In the genomic region with DNA sequence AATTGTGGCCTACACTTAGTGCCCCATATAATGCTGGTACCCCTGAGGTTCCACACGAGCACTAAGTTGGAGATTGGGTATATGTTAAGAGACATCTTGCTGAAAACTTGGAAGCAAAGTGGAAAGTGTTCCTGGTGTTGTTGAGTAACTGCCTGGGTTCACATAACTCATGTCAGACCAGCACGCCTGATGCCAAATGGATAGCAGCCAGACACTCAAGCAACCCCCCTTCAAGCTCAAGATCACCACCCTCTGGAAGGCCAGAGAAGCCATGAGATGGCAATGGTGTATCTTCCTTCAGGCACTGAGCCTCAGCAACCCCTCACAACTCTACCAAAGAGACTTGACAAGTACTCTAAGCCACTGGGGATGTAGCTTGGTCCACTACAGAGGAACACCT, we compare ENCODE assay signal across 27 mouse cellular contexts. TPM values are rescaled to one million over a fixed set of nuclear protein-coding genes. Genes with fewer than 3 reads are reported as not detected.
A peak's percentile ranks its signal among the peaks of the same experiment; 100 is the strongest.
DNase-seq lines count a peak whose midpoint lies in the region; TF ChIP-seq lines count a peak whose summit lies in the region.
"Had no signal": no experiment of that assay in that cellular context is flagged by ENCODE, and none has a peak within 500 bp of the region (broad histone marks: within the 10 kb centered on the region; RNA-seq: fewer than 3 reads in every experiment).

No protein-coding gene starts in this region.

- H3K4me1 ChIP-seq in kidney, adult 2 months (ENCODE audit: control insufficient read depth, insufficient read depth, low read length): no peaks in the 10 kb centered on the region
- H3K4me1 ChIP-seq: limb, embryonic 12.5 days; stomach, embryonic 15.5 days had no signal

- no peak overlapping the region for H3K4me3 ChIP-seq in kidney, adult 2 months (ENCODE audit: insufficient read depth, low read depth, low read length)
- H3K4me3 ChIP-seq: heart, embryonic 13.5 days; hindbrain, embryonic 12.5 days; kidney, embryonic 15.5 days; limb, embryonic 12.5 days; megakaryocyte, embryonic 14.5 days; stomach, embryonic 15.5 days had no signal

- TF ChIP-seq CTCF in kidney, adult 2 months (conservative IDR thresholded peaks at IDR 0.05; ENCODE audit: insufficient read depth, insufficient read length, low read depth, low read length): no peak

- no peak overlapping the region for H3K27ac ChIP-seq in kidney, adult 2 months (ENCODE audit: insufficient read depth, low read depth, low read length)
- H3K27ac ChIP-seq: heart, embryonic 13.5 days; hindbrain, embryonic 12.5 days; kidney, embryonic 15.5 days; limb, embryonic 12.5 days; stomach, embryonic 15.5 days had no signal

- WGBS in kidney, adult 2 months: 67% methylated on average over 2 of the region's 2 CpGs

- H3K36me3 ChIP-seq in kidney, adult 2 months (ENCODE audit: control insufficient read depth, insufficient read depth, low read length): no peaks in the 10 kb centered on the region
- H3K36me3 ChIP-seq: heart, embryonic 13.5 days; hindbrain, embryonic 12.5 days; kidney, embryonic 15.5 days; limb, embryonic 12.5 days; stomach, embryonic 15.5 days had no signal

- no peaks in the 10 kb centered on the region for H3K27me3 ChIP-seq in kidney, adult 2 months (replicated peaks; ENCODE audit: control insufficient read depth, insufficient read depth, low read length)
- H3K27me3 ChIP-seq: heart, embryonic 13.5 days; hindbrain, embryonic 12.5 days; kidney, embryonic 15.5 days; limb, embryonic 12.5 days; stomach, embryonic 15.5 days had no signal

- TF ChIP-seq POLR2A in kidney, adult 2 months (IDR thresholded peaks at IDR 0.05; ENCODE audit: low read depth, low read length): no peak

- DNase-seq in ovary, postnatal 14 days (ENCODE audit: low spot score): peak; percentile 16
- no peak for DNase-seq in ovary, postnatal 36 days (ENCODE audit: low spot score)
- DNase-seq in adrenal gland, adult 2 months: peak; percentile 78
- DNase-seq in lung, postnatal 10 days: peak; percentile 55
- no peak for DNase-seq in kidney, adult 2 months
- no peak for DNase-seq in cerebellum, postnatal 14 days
- DNase-seq in B cell, adult 2 months: no peak
- DNase-seq: cerebellum, adult 18-20 months; cerebellum, postnatal 25 days; embryo, embryonic 11 days; gastrocnemius, postnatal 10 days; heart, adult 18-20 months; heart, postnatal 14 days; kidney, postnatal 36 days; liver, postnatal 0 days; midbrain, embryonic 14.5 days; retina, postnatal 1 day; right cerebral cortex, postnatal 25 days; thymus, postnatal 36 days had no signal

RNA-seq across cellular contexts. Expression of a gene that starts 15.2 kb away (rescaled TPM):
- total RNA-seq in adrenal gland, adult 2 months (2021): under 1 TPM in 1 of 2 experiments, not detected in 1; 0.12 TPM
- polyA plus RNA-seq in adrenal gland, adult 2 months (2012; rRNA removed): not detected in 2 replicates
- not detected in 2 replicates for polyA plus RNA-seq in kidney, adult 2 months (2012; rRNA removed)
- total RNA-seq: adrenal gland, postnatal 4 days; gastrocnemius, postnatal 10 days; heart, adult 18-20 months; left cerebral cortex, postnatal 14 days had no signal
- polyA plus RNA-seq: heart, embryonic 13.5 days had no signal

RNA-seq across cellular contexts. Expression of a gene that starts 26.7 kb away (rescaled TPM):
- not detected for total RNA-seq in adrenal gland, adult 2 months (2021)
- 0.04 TPM in 1 of 2 replicates, not detected in the other for polyA plus RNA-seq in adrenal gland, adult 2 months (2012; rRNA removed)
- polyA plus RNA-seq in kidney, adult 2 months (2012; rRNA removed): 0.09 TPM in 1 of 2 replicates, not detected in the other
- total RNA-seq: heart, adult 18-20 months; heart, postnatal 14 days; left cerebral cortex, postnatal 14 days had no signal

RNA-seq across cellular contexts. Expression of a gene that starts 55.7 kb away (rescaled TPM):
- total RNA-seq in adrenal gland, adult 2 months (2021): 10 to 100 TPM in 1 of 2 experiments, 1 to 10 TPM in 1; 9.3 to 11.5 TPM
- polyA plus RNA-seq in adrenal gland, adult 2 months (2012; rRNA removed): 1.2 and 1.4 TPM in 2 replicates
- 3.9 and 6.0 TPM in 2 replicates for polyA plus RNA-seq in kidney, adult 2 months (2012; rRNA removed)

Comparison
In these comparisons a context has a peak if more than half of its experiments do, and no peak if none do; other contexts are left out.
1. DNase-seq: peak in ovary, postnatal 14 days (single experiment), adrenal gland, adult 2 months (single experiment) and lung, postnatal 10 days (single experiment); none in ovary, postnatal 36 days (single experiment), kidney, adult 2 months (single experiment), cerebellum, postnatal 14 days (0 of 2) and B cell, adult 2 months (0 of 2).